Mouse (Mus musculus) C2C12 (cell line): Measurements from ENCODE around the gene Ifnar2.

Source experiments
- CTCF ChIP-seq: IDR thresholded peaks from one replicate; pipeline ENCODE4 v1.5.1; 2011; ENCODE audit not compliant: control insufficient read depth, insufficient read depth, insufficient read length
- MYOD1 ChIP-seq: IDR thresholded peaks from one replicate; pipeline ENCODE4 v1.6.1; 2011; ENCODE audit warnings: low read depth; ENCODE audit not compliant: control insufficient read depth, insufficient read length
- USF1 ChIP-seq: IDR thresholded peaks from one replicate; pipeline ENCODE4 v1.6.1; 2011; ENCODE audit warnings: low read depth, mild to moderate bottlenecking, control low read depth, moderate library complexity

- TF ChIP-seq CTCF: no peak
- TF ChIP-seq MYOD1: no peak
- no peak for TF ChIP-seq USF1
These were observed 20.5 kb upstream of the Ifnar2 start for GRCm38 (mm10) chr16:91352084-91352562.
